Mouse (Mus musculus): ENCODE measurements around the gene Cbx3. TPM values are rescaled to one million over a fixed set of nuclear protein-coding genes. Genes with fewer than 3 reads are reported as not detected.

Cbx3 gene
- polyA plus RNA-seq, 1 experiment, result 8.2 TPM

GRCm38 (mm10) chr6:51438826-51439330 is 31.3 kb upstream of the Cbx3 start:
- no peaks in the 10 kb centered on the region for H3K36me3 ChIP-seq (ENCODE audit: control insufficient read depth, insufficient read depth, low read length)
- no peak overlapping the region for H3K4me3 ChIP-seq (ENCODE audit: control insufficient read depth, low read depth, low read length)
- no peak overlapping the region for H3K27ac ChIP-seq (ENCODE audit: control insufficient read depth, insufficient read depth, low read depth, low read length)
- no peaks in the 10 kb centered on the region for H3K27me3 ChIP-seq (ENCODE audit: control insufficient read depth, insufficient read depth, low read length)
- H3K4me1 ChIP-seq (ENCODE audit: control insufficient read depth, insufficient read depth, low read length), result 0 out of 2 replicates have a peak, but pooled peaks cover under 1% of the 10 kb centered on the region
- TF ChIP-seq CTCF (IDR thresholded peaks at IDR 0.05; ENCODE audit: control insufficient read depth, insufficient read depth, insufficient replicate concordance, low read depth, low read length) (no peak), POLR2A (IDR thresholded peaks at IDR 0.05; ENCODE audit: control insufficient read depth, low read depth, low read length) (no peak)

GRCm38 (mm10) chr6:51442191-51442835 is 27.8 kb upstream of the Cbx3 start:
- Histone ChIP-seq H3K36me3 (ENCODE audit: control insufficient read depth, insufficient read depth, low read length) (no peaks in the 10 kb centered on the region), H3K27me3 (ENCODE audit: control insufficient read depth, insufficient read depth, low read length) (no peaks in the 10 kb centered on the region), H3K27ac (ENCODE audit: control insufficient read depth, insufficient read depth, low read depth, low read length) (no peak overlapping the region), H3K4me1 (ENCODE audit: control insufficient read depth, insufficient read depth, low read length) (no peaks in the 10 kb centered on the region), H3K4me3 (ENCODE audit: control insufficient read depth, low read depth, low read length) (no peak overlapping the region)
- TF ChIP-seq CTCF (IDR thresholded peaks at IDR 0.05; ENCODE audit: control insufficient read depth, insufficient read depth, insufficient replicate concordance, low read depth, low read length) (no peak), POLR2A (IDR thresholded peaks at IDR 0.05; ENCODE audit: control insufficient read depth, low read depth, low read length) (no peak)

GRCm38 (mm10) chr6:51452927-51453503 is 17.1 kb upstream of the Cbx3 start:
- Histone ChIP-seq H3K27ac (ENCODE audit: control insufficient read depth, insufficient read depth, low read depth, low read length) (no peak overlapping the region), H3K4me3 (ENCODE audit: control insufficient read depth, low read depth, low read length) (no peak overlapping the region), H3K27me3 (ENCODE audit: control insufficient read depth, insufficient read depth, low read length) (no peaks in the 10 kb centered on the region), H3K36me3 (ENCODE audit: control insufficient read depth, insufficient read depth, low read length) (no peaks in the 10 kb centered on the region), H3K4me1 (ENCODE audit: control insufficient read depth, insufficient read depth, low read length) (no peaks in the 10 kb centered on the region)
- TF ChIP-seq POLR2A (IDR thresholded peaks at IDR 0.05; ENCODE audit: control insufficient read depth, low read depth, low read length) (no peak), CTCF (IDR thresholded peaks at IDR 0.05; ENCODE audit: control insufficient read depth, insufficient read depth, insufficient replicate concordance, low read depth, low read length) (no peak)

DNA sequence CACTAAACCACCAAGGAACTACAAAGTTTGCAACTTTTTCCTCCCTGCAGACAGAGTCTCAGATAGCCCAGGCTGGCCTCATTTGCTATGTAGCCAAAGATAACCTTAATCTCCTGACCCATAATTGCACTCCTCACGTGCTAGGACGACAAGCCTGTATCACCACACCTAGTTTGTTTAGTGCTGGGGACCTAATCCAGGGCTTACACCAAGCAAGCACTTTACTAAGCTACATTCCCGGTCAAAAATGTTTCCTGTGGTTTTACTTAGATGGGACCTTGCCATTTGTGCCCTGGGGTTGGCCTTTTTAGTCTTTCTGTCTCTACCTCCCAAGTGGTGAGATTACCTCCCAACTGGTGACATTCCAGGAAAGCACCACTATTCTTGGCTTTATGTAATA is 15.2 kb upstream of the Cbx3 start:
- Histone ChIP-seq H3K27ac (ENCODE audit: control insufficient read depth, insufficient read depth, low read depth, low read length) (no peak overlapping the region), H3K36me3 (ENCODE audit: control insufficient read depth, insufficient read depth, low read length) (no peaks in the 10 kb centered on the region), H3K4me1 (ENCODE audit: control insufficient read depth, insufficient read depth, low read length) (no peaks in the 10 kb centered on the region), H3K4me3 (ENCODE audit: control insufficient read depth, low read depth, low read length) (no peak overlapping the region), H3K27me3 (ENCODE audit: control insufficient read depth, insufficient read depth, low read length) (no peaks in the 10 kb centered on the region)
- TF ChIP-seq POLR2A (IDR thresholded peaks at IDR 0.05; ENCODE audit: control insufficient read depth, low read depth, low read length), result no peak
- no peak for TF ChIP-seq CTCF (IDR thresholded peaks at IDR 0.05; ENCODE audit: control insufficient read depth, insufficient read depth, insufficient replicate concordance, low read depth, low read length)

DNA sequence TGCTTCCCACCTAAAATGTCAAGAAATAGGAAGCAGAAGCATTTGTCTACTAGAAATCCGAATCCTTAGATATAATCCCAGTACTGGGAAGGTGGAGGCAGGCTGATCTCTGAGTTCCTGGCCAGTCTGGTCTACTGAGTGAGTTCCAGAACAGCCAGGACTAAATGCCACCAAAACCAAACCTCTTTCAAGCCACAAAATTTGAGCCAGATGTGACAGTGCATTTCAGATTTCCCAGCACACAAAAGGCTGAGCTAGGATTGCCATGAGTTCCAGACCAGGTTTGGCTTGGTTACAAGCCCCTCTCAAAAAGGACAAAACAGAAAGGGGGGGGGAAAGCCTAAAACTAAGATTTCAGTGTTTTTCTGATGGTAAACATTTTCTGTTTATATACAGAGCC is 14.0 kb upstream of the Cbx3 start:
- H3K27ac ChIP-seq (ENCODE audit: control insufficient read depth, insufficient read depth, low read depth, low read length), result no peak overlapping the region
- no peak for TF ChIP-seq POLR2A (IDR thresholded peaks at IDR 0.05; ENCODE audit: control insufficient read depth, low read depth, low read length)
- TF ChIP-seq CTCF (IDR thresholded peaks at IDR 0.05; ENCODE audit: control insufficient read depth, insufficient read depth, insufficient replicate concordance, low read depth, low read length), result no peak
- H3K4me3 ChIP-seq (ENCODE audit: control insufficient read depth, low read depth, low read length), result no peak overlapping the region
- no peaks in the 10 kb centered on the region for H3K27me3 ChIP-seq (ENCODE audit: control insufficient read depth, insufficient read depth, low read length)
- no peaks in the 10 kb centered on the region for H3K36me3 ChIP-seq (ENCODE audit: control insufficient read depth, insufficient read depth, low read length)
- H3K4me1 ChIP-seq (ENCODE audit: control insufficient read depth, insufficient read depth, low read length), result no peaks in the 10 kb centered on the region

DNA sequence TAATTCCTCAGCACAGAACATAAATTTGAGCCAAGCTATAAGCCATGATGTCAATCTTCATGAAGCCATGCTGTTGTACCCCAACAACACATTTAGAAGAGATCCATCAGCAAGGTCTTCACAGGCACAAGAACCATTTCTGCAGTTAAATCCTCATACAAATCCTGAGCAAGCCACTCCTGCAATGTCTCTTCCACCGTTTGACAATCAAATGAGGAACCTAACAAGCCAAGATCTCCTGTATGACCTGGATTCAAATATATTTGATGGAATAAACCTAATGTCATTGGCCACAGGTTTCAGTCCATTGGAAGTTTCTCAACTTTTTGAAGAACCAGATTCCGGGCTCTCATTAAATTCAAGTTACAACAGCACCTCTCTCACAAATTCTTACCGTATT is 12.9 kb upstream of the Cbx3 start:
- TF ChIP-seq CTCF (IDR thresholded peaks at IDR 0.05; ENCODE audit: control insufficient read depth, insufficient read depth, insufficient replicate concordance, low read depth, low read length) (no peak), POLR2A (IDR thresholded peaks at IDR 0.05; ENCODE audit: control insufficient read depth, low read depth, low read length) (no peak)
- H3K27ac ChIP-seq (ENCODE audit: control insufficient read depth, insufficient read depth, low read depth, low read length), result no peak overlapping the region

GRCm38 (mm10) chr6:51457770-51458387 is 12.3 kb upstream of the Cbx3 start:
- Histone ChIP-seq H3K4me1 (ENCODE audit: control insufficient read depth, insufficient read depth, low read length) (no peaks in the 10 kb centered on the region), H3K27ac (ENCODE audit: control insufficient read depth, insufficient read depth, low read depth, low read length) (no peak overlapping the region), H3K4me3 (ENCODE audit: control insufficient read depth, low read depth, low read length) (no peak overlapping the region), H3K36me3 (ENCODE audit: control insufficient read depth, insufficient read depth, low read length) (no peaks in the 10 kb centered on the region), H3K27me3 (ENCODE audit: control insufficient read depth, insufficient read depth, low read length) (no peaks in the 10 kb centered on the region)
- TF ChIP-seq CTCF (IDR thresholded peaks at IDR 0.05; ENCODE audit: control insufficient read depth, insufficient read depth, insufficient replicate concordance, low read depth, low read length), result no peak
- no peak for TF ChIP-seq POLR2A (IDR thresholded peaks at IDR 0.05; ENCODE audit: control insufficient read depth, low read depth, low read length)

More for the DNA sequence above, 12.9 kb upstream of the Cbx3 start:
- Histone ChIP-seq H3K27me3 (ENCODE audit: control insufficient read depth, insufficient read depth, low read length) (no peaks in the 10 kb centered on the region), H3K4me3 (ENCODE audit: control insufficient read depth, low read depth, low read length) (no peak overlapping the region), H3K36me3 (ENCODE audit: control insufficient read depth, insufficient read depth, low read length) (no peaks in the 10 kb centered on the region), H3K4me1 (ENCODE audit: control insufficient read depth, insufficient read depth, low read length) (no peaks in the 10 kb centered on the region)
